Mouse (Mus musculus): ENCODE measurements around the gene Rnf121.

DNA sequence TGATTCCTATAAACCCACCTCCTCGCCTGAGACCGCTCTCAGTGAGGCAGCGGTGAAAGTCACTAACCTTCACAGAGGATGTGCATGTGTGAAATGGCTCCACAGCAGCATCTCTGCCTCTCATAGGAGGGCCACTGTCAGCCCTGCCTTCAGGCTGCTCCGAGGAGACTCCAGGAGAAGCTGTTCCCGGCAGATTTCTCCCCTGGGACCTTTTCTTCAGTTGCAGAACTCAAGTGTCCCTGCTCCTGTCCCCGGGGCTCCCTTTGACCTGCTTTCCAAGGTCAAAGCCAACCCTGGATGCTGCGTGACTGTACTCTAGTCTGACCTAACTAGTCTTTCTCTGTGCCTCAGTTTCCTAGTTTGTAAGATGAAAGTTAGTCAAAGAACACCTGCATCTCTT, 43.9 kb upstream of the Rnf121 start, which contains the start of gene Art5:
- TF ChIP-seq CTCF (IDR thresholded peaks at IDR 0.05; ENCODE audit: insufficient read depth, low read depth, low read length) (no peak), POLR2A (IDR thresholded peaks at IDR 0.05; ENCODE audit: insufficient read depth, low read depth, low read length) (no peak)
